Mouse (Mus musculus) liver, embryonic 15.5 days (tissue): Measurements from ENCODE around the gene Hoxc10. TPM values are rescaled to one million over a fixed set of nuclear protein-coding genes. Genes with fewer than 3 reads are reported as not detected.

ENCODE experiments used
- ATAC-seq: fragments of 200-750 bp; cut with Nextera tagmentation; 2 replicates; pipeline ENCODE4 v1.8.0; 2017; ENCODE audit warnings: moderate number of reproducible peaks, mild to moderate bottlenecking, moderate library complexity; ENCODE audit not compliant: insufficient read depth
- H3K27ac ChIP-seq: fragments of 300-500 bp; sonication (generic); replicated peaks from 2 replicates; pipeline ENCODE4 v1.5.1; 2015; ENCODE audit warnings: mild to moderate bottlenecking, inconsistent platforms
- H3K27me3 ChIP-seq: fragments of 300-500 bp; sonication (generic); 2 replicates; pipeline ENCODE4 v1.6.1; 2015; ENCODE audit warnings: mild to moderate bottlenecking, inconsistent platforms
- H3K36me3 ChIP-seq: fragments of 300-500 bp; sonication (generic); replicated peaks from 2 replicates; pipeline ENCODE4 v1.6.1; 2015; ENCODE audit warnings: moderate library complexity, mild to moderate bottlenecking, inconsistent platforms
- H3K4me1 ChIP-seq: fragments of 300-500 bp; sonication (generic); replicated peaks from 2 replicates; pipeline ENCODE4 v1.6.1; 2015; ENCODE audit warnings: inconsistent platforms
- H3K4me2 ChIP-seq: fragments of 300-500 bp; sonication (generic); 2 replicates; pipeline ENCODE4 v1.6.1; 2015; ENCODE audit warnings: moderate library complexity, mild to moderate bottlenecking, inconsistent platforms
- H3K4me3 ChIP-seq: fragments of 300-500 bp; sonication (generic); replicated peaks from 2 replicates; pipeline ENCODE4 v1.5.1; 2015; ENCODE audit warnings: mild to moderate bottlenecking, inconsistent platforms
- H3K9ac ChIP-seq: fragments of 300-500 bp; sonication (generic); 2 replicates; pipeline ENCODE4 v1.6.1; 2015; ENCODE audit warnings: moderate library complexity, mild to moderate bottlenecking, inconsistent platforms
- H3K9me3 ChIP-seq: fragments of 300-500 bp; sonication (generic); replicated peaks from 2 replicates; pipeline ENCODE4 v1.6.1; 2016; ENCODE audit warnings: inconsistent platforms
- WGBS: fragments of 180-500 bp; shearing (Covaris S2); methylation state at CpG from one replicate; pipeline ENCODE4 v1.1.7; 2015; ENCODE audit warnings: mixed read lengths; ENCODE audit not compliant: insufficient replicate concordance; 5-methylcytosine and 5-hydroxymethylcytosine counted together
- polyA plus RNA-seq: library from polyadenylated mRNA; unstranded; fragments of >200 nt; fragmentation: Nextera tagmentation; extraction: Ambion mirVana; gene quantifications from 2 replicates; pipeline ENCODE4 v1.2.1, GENCODE M21; 2015

The Hoxc10 gene
- not detected in 2 replicates for polyA plus RNA-seq

DNA sequence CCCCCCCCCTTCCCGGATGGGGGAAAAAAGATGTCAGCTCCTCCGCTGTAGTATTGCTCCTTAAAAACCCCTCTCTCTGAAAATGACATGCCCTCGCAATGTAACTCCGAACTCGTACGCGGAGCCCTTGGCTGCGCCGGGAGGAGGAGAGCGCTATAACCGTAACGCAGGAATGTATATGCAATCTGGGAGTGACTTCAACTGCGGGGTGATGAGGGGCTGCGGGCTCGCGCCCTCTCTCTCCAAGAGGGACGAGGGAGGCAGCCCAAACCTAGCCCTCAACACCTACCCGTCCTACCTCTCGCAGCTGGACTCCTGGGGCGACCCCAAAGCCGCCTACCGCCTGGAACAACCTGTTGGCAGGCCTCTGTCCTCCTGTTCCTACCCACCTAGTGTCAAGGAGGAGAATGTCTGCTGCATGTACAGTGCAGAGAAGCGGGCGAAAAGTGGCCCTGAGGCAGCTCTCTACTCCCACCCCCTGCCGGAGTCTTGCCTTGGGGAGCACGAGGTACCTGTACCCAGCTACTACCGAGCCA, at the start of gene Hoxc10:
Hoxc10 (plus strand) TSS at position 21 of the 536 bp plus-strand sequence.
- Histone ChIP-seq H3K27ac (no peak within 1 kb of the TSS), H3K4me3 (no peak within 1 kb of the TSS), H3K4me2 (no peak within 1 kb of the TSS), H3K36me3 (no peaks in the 10 kb centered on the region), H3K9ac (no peak within 1 kb of the TSS), H3K9me3 (no peaks in the 10 kb centered on the region), H3K27me3 (peaks cover 98% of the 10 kb centered on the region), H3K4me1 (no peaks in the 10 kb centered on the region; the same call in 1 of the 2 replicates)
- WGBS = 3% methylated on average over 27 of the region's 27 CpGs
- ATAC-seq = no peak

DNA sequence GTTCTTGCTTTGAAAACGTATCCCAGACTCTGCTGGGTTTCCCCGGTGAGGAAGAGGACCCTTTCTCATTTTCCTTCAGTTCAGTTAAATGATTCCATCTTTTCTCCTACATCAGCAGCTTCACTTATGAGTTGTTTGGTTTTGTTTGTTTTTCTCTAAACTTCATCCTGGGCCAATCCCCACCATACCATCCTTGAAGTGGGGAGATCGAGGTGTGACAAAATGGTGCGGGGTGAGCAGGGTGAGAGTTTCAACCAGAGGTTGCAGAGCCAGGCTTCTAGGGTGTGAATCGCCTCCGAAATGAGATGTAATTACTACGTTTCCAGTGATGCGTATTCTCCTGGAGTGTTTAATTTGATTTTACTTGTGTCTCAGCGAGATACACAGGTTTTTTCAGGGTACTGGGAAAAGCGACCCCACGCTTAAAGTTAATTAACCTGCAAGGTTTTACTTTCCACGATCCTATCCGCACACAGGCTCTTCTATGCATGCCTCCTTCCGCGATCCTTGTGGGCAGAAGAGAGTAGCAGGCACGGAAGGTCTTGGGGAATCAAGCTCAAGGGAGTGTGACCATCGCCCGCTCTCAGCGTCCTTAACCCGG, 48.5 kb upstream of the Hoxc10 start:
- Histone ChIP-seq H3K36me3 (no peaks in the 10 kb centered on the region), H3K27me3 (peaks cover 95% of the 10 kb centered on the region), H3K27ac (no peak overlapping the region), H3K4me3 (no peak overlapping the region), H3K4me2 (no peak overlapping the region), H3K9ac (no peak overlapping the region), H3K9me3 (no peaks in the 10 kb centered on the region), H3K4me1 (no peaks in the 10 kb centered on the region)
- ATAC-seq = no peak
- WGBS = 3% methylated on average over 20 of the region's 20 CpGs

DNA sequence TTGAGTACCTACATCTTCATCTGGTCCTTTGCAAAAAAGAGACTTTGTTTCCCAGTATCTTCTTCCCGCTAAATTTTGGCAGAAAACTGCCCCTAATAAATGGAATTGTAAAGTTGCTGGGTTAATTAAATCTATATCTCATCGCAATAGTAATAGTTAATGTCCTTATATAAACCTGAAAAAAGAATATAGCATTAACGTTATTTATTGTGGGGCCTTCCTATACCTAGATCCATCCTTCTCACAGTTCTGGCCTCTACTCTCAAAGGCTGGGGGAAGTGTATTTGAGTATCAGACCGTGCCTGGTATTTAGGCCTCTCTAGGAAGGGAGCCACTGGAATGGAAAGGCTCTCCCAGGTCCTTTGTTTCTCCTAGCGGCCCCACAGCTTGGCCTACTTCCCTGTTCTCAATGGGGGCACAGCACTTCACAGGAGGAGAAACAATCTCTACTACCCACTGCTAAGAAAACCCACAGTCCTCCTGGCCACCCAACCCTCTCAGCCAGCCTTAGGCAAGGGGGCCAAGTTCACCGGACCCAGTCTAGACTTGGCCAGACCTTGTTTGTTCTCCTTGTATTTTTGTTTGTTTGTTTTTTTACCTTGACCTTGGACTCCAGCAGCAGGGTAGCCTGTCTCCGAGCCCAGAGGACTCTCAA, 47.9 kb upstream of the Hoxc10 start:
- H3K4me2 ChIP-seq = no peak overlapping the region
- no peak overlapping the region for H3K9ac ChIP-seq
- no peak overlapping the region for H3K27ac ChIP-seq
- ATAC-seq = no peak
- H3K36me3 ChIP-seq = no peaks in the 10 kb centered on the region
- 3% methylated on average over 7 of the region's 7 CpGs for WGBS
- peaks cover 95% of the 10 kb centered on the region for H3K27me3 ChIP-seq
- H3K4me3 ChIP-seq = no peak overlapping the region
- no peaks in the 10 kb centered on the region for H3K4me1 ChIP-seq
- H3K9me3 ChIP-seq = no peaks in the 10 kb centered on the region

DNA sequence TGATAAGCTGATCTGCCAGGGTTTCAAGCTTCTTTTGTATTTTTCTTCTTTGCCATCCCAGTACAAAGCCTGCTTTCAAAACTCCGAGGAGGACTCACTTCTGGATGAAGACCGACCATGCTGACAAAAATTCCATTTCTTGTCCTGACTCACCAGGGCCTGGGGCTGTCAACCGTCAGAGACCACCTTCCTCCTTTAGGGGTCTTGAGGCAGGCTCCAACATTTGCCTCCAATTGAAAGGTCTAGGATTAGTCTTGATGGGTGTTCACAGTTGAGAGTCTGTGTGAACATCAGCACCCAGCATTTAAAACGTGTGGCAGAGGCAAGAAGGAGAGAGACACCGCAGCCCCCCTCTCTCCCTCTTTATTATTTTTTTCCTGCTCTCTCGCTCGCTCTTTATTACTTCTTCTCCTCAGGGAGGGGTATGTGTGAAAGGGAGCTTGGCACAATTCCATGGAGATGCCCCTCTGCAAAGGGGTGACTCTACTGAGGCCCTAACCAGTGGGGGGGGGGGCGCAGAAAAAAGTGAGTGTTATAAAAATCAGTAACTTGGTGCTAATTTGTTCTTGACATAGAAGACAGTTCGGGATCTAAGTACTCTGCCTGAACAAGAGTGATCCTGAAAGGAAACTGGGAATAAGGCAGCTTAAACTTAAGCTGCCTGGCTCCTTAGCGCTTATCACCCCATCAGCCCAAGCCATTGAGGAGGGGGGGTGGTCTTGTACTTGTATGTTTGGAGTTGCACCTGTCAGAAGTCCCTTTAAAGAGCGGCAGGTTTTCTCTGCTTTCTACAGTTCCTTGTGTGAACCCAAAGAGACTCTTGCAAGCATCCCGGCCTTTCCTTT, 47.0 kb upstream of the Hoxc10 start:
- 4% methylated on average over 12 of the region's 12 CpGs for WGBS
- Histone ChIP-seq H3K4me1 (no peaks in the 10 kb centered on the region), H3K4me3 (no peak overlapping the region), H3K9me3 (no peaks in the 10 kb centered on the region), H3K27ac (no peak overlapping the region), H3K36me3 (no peaks in the 10 kb centered on the region), H3K27me3 (peaks cover 96% of the 10 kb centered on the region), H3K4me2 (no peak overlapping the region), H3K9ac (no peak overlapping the region)
- no peak for ATAC-seq

DNA sequence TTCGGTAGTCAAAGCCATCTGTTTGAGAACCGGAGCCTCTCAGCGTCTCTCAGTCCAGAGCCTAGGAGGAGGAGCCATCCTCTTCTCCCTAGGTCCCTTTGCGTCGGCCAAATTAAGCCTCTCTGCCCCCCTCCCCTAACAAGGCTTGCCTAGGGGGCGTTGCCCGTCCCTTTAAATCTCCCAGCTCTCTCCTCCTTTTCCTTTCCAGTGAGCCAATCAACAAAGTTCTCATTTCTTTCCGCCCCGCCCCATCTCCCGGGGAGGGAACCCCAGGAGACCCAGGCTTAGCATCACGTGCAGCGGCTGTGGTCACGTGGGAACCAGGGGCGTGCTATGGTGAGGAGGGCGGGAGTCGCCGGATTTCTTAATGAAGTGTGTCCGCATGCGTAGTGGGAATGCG, 46.0 kb upstream of the Hoxc10 start:
- no peak for ATAC-seq
- no peak overlapping the region for H3K4me3 ChIP-seq
- H3K9ac ChIP-seq = no peak overlapping the region
- no peak overlapping the region for H3K4me2 ChIP-seq
- H3K9me3 ChIP-seq = no peaks in the 10 kb centered on the region
- H3K27ac ChIP-seq = no peak overlapping the region
- H3K4me1 ChIP-seq = no peaks in the 10 kb centered on the region
- H3K36me3 ChIP-seq = no peaks in the 10 kb centered on the region
- peaks cover 97% of the 10 kb centered on the region for H3K27me3 ChIP-seq
- whole genome bisulfite sequencing = 3% methylated on average over 18 of the region's 20 CpGs

DNA sequence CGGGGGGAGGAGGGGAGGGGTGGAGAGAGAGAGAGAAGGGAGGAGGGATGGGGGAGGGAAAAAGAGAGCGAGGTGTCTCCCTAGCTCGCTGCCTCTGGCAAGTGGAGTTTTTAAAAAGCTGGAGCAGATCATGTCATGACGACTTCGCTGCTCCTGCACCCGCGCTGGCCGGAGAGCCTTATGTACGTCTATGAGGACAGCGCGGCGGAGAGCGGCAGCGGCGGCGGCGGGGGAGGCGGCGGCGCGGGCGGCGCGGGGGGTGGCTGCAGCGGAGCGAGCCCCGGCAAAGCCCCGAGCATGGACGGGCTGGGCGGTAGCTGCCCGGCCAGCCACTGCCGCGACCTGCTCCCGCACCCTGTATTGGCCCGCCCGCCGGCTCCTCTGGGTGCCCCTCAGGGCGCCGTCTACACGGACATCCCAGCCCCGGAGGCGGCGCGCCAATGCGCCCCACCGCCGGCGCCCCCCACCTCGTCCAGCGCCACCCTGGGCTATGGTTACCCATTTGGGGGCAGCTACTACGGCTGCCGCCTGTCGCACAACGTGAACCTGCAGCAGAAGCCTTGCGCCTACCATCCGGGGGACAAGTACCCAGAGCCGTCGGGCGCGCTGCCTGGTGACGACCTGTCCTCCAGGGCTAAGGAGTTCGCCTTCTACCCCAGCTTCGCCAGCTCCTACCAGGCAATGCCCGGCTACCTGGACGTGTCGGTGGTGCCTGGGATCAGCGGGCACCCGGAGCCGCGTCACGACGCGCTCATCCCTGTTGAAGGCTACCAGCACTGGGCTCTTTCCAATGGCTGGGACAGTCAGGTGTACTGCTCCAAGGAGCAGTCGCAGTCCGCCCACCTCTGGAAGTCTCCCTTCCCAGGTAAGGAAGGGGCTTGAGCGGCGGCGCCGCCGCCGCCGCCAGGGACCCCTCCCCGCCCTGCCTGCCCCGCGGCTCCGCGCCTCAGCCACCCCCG, 45.3 kb upstream of the Hoxc10 start, which contains the start of gene Hoxc13:
Hoxc13 (plus strand) TSS at position 51 of the 959 bp plus-strand sequence.
- WGBS = 3% methylated on average over 79 of the region's 88 CpGs
- no peak for ATAC-seq

DNA sequence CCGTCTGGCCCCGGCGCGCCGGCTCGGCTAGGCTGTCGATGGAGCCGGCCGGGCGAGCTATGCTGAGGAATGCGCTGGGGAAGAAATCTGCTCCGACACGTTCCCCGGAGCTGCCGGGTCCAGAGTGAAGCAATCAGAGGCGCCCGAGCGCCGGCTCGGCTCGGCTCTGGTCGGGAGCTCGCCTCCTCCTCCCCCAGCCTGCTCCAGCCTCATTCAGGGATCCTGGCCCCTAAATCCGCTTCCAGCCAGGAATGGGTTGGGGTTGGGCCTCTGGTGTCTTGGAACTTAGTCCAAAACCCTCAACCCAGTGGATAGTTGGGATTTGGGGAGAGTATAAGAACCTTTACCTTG, 44.6 kb upstream of the Hoxc10 start:
- peaks cover 97% of the 10 kb centered on the region for H3K27me3 ChIP-seq
- WGBS = 0% methylated on average over 24 of the region's 24 CpGs
- no peak overlapping the region for H3K9ac ChIP-seq
- no peaks in the 10 kb centered on the region for H3K9me3 ChIP-seq
- H3K27ac ChIP-seq = no peak overlapping the region
- no peaks in the 10 kb centered on the region for H3K36me3 ChIP-seq
- no peak overlapping the region for H3K4me3 ChIP-seq
- no peak for ATAC-seq
- no peak overlapping the region for H3K4me2 ChIP-seq
- no peaks in the 10 kb centered on the region for H3K4me1 ChIP-seq

More for the DNA sequence above, 45.3 kb upstream of the Hoxc10 start, which contains the start of gene Hoxc13:
- Histone ChIP-seq H3K9ac (no peak within 1 kb of the TSS), H3K4me3 (no peak within 1 kb of the TSS), H3K4me2 (no peak within 1 kb of the TSS), H3K36me3 (no peaks in the 10 kb centered on the region), H3K27me3 (peaks cover 97% of the 10 kb centered on the region), H3K4me1 (no peaks in the 10 kb centered on the region), H3K27ac (no peak within 1 kb of the TSS), H3K9me3 (no peaks in the 10 kb centered on the region)

DNA sequence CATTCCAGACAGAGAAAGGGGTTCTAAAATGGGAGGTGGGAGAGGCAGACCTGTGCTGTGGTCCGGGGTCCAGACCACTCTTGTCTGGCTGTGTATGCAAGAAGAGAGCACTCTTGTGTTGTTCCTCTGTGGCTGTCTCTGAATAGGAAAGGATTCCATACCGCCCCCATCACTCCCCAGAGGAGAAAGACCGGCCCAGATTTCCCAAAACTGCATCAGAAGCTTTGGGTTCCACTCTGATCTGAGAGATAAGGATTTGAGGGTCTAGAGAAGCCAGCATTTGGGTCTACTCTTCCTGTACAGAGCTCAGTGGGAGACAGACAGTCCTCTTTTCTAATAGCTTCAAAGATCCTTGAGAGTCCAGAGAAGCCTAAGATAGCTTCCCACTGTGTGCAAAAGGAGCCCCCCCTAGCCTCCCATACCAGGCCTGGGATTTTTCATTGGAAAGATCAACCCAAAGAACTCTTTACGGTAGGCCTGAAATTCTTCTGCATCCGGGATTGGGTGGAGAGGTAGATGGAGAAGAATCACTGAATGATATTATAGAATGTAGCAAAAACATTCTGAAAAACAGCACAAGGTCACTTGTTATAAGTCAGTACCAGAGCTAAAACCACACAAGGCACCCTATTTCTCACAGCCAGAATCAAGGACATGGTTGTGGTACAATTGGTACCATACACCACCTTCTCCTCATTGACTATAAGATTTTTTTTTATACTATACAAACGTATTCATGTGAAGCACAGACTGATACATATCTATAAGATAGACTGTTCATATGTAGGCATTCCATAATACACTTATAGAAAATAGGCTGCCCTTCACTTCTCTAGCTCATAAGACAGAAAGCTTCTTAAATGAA, 43.7 kb upstream of the Hoxc10 start:
- WGBS = 10% methylated on average over 6 of the region's 6 CpGs
- H3K27me3 ChIP-seq = peaks cover 97% of the 10 kb centered on the region
- no peaks in the 10 kb centered on the region for H3K4me1 ChIP-seq
- no peaks in the 10 kb centered on the region for H3K36me3 ChIP-seq
- H3K9ac ChIP-seq = no peak overlapping the region
- no peak overlapping the region for H3K27ac ChIP-seq
- H3K4me2 ChIP-seq = no peak overlapping the region
- H3K4me3 ChIP-seq = no peak overlapping the region
- no peak for ATAC-seq
- H3K9me3 ChIP-seq = no peaks in the 10 kb centered on the region

DNA sequence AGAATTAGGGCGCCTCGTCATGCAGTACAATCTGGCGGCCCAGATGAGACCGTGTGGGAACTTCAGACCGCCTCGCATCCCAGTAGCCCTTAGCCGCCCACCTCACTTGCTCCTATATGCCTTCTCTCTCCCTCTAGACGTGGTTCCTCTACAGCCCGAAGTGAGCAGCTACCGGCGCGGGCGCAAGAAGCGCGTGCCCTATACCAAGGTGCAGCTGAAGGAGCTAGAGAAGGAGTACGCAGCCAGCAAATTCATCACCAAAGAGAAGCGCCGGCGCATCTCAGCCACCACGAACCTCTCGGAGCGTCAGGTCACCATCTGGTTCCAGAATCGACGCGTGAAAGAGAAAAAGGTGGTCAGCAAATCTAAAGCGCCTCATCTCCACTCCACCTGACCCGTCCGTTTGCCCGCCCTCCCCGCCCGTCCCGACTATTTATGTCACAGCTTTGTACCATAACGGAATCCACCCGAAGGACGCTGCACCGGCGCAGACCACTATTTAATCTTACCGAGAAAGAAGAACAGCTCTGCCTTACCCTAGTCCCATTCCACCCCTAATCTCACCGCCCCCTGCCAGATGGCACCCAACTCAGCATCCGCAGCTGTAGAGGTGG, 39.5 kb upstream of the Hoxc10 start:
- no peaks in the 10 kb centered on the region for H3K4me1 ChIP-seq
- peaks cover 97% of the 10 kb centered on the region for H3K27me3 ChIP-seq
- ATAC-seq = no peak
- no peaks in the 10 kb centered on the region for H3K9me3 ChIP-seq
- no peak overlapping the region for H3K4me3 ChIP-seq
- WGBS = 2% methylated on average over 40 of the region's 40 CpGs
- no peaks in the 10 kb centered on the region for H3K36me3 ChIP-seq
- H3K27ac ChIP-seq = no peak overlapping the region
- no peak overlapping the region for H3K9ac ChIP-seq
- no peak overlapping the region for H3K4me2 ChIP-seq
